Mouse (Mus musculus) liver, embryonic 13.5 days (tissue): ENCODE data around the gene 4931422A03Rik. TPM values are rescaled to one million over a fixed set of nuclear protein-coding genes. Genes with fewer than 3 reads are reported as not detected.
A peak's percentile ranks its signal among the peaks of the same experiment; 100 is the strongest.

Source experiments
- ATAC-seq: fragments of 200-750 bp; cut with Nextera tagmentation; 2 replicates; pipeline ENCODE4 v1.8.0; 2017; ENCODE audit warnings: low read depth, mild to moderate bottlenecking, moderate number of reproducible peaks, moderate library complexity
- DNase-seq: peaks from one replicate; pipeline ENCODE4 v3.0.0; 2022
- H3K27ac ChIP-seq: fragments of 300-500 bp; sonication (generic); 2 replicates; pipeline ENCODE4 v1.5.1; 2015; ENCODE audit warnings: moderate library complexity, mild to moderate bottlenecking, inconsistent platforms
- H3K27me3 ChIP-seq: fragments of 300-500 bp; sonication (generic); 2 replicates; pipeline ENCODE4 v1.6.1; 2015; ENCODE audit warnings: mild to moderate bottlenecking, inconsistent platforms
- H3K36me3 ChIP-seq: fragments of 300-500 bp; sonication (generic); 2 replicates; pipeline ENCODE4 v1.6.1; 2015; ENCODE audit warnings: mild to moderate bottlenecking, inconsistent platforms
- H3K4me1 ChIP-seq: fragments of 300-500 bp; sonication (generic); replicated peaks from 2 replicates; pipeline ENCODE4 v1.6.1; 2015; ENCODE audit warnings: inconsistent platforms
- H3K4me2 ChIP-seq: fragments of 300-500 bp; sonication (generic); 2 replicates; pipeline ENCODE4 v1.6.1; 2015; ENCODE audit warnings: inconsistent platforms, mild to moderate bottlenecking, moderate library complexity
- H3K4me3 ChIP-seq: fragments of 300-500 bp; sonication (generic); replicated peaks from 2 replicates; pipeline ENCODE4 v1.5.1; 2015; ENCODE audit warnings: mild to moderate bottlenecking, inconsistent platforms
- H3K9ac ChIP-seq: fragments of 300-500 bp; sonication (generic); 2 replicates; pipeline ENCODE4 v1.6.1; 2015; ENCODE audit warnings: mild to moderate bottlenecking, inconsistent platforms
- H3K9me3 ChIP-seq: fragments of 300-500 bp; sonication (generic); replicated peaks from 2 replicates; pipeline ENCODE4 v1.6.1; 2016; ENCODE audit warnings: inconsistent platforms
- WGBS: fragments of 180-500 bp; shearing (Covaris S2); methylation state at CpG from one replicate; pipeline ENCODE4 v1.1.7; 2015; ENCODE audit not compliant: insufficient replicate concordance; 5-methylcytosine and 5-hydroxymethylcytosine counted together
- polyA plus RNA-seq: library from polyadenylated mRNA; unstranded; fragments of >200 nt; fragmentation: Nextera tagmentation; extraction: Ambion mirVana; gene quantifications from 2 replicates; pipeline ENCODE4 v1.2.1, GENCODE M21; 2015

Gene 4931422A03Rik
- polyA plus RNA-seq, 1 experiment from 2014 or later = 0.99 TPM

DNA sequence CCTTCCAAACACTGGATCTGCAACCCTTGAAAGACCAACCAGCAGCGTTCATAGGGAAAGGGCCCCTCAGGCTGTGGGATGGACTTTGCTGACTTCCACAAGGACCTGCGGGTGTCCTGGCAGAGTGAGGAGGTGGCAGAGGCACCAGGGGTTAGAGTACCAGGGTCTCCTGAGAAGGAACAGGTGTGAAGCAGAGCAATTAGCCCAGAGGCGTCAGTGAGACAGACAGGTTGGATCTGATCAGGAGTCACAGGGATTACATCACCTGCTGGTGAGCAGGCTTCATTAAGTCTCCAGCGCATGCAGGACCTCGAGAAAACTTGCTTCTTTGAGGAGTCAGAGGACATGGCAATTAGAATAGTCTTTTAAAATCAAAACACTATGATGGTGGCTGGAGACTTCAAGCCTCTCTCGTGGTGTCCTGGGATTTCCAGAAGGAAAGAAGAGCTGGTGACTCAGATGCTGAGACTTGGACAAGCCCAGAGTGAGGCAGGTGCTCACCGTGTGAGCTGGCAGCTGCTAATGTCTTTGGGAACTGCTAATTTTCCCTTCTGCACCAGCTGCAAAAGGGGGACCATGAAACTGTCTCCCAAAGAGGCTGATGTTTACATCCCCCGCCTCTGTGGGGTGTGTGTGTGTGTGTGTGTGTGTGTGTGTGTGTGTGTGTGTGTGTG lies 80.0 kb downstream of the 4931422A03Rik start:
- no peaks in the 10 kb centered on the region for H3K9me3 ChIP-seq
- WGBS = 73% methylated on average over 8 of the region's 8 CpGs
- H3K27me3 ChIP-seq = no peaks in the 10 kb centered on the region; the same call in 1 of the 2 replicates
- H3K4me3 ChIP-seq = no peak overlapping the region
- H3K4me2 ChIP-seq = no peak overlapping the region
- no peak overlapping the region for H3K9ac ChIP-seq
- peaks cover 28% of the 10 kb centered on the region for H3K4me1 ChIP-seq
- no peaks in the 10 kb centered on the region for H3K36me3 ChIP-seq
- 0 out of 2 replicates have a peak overlapping the region, but pooled peaks have one; percentile 18 for H3K27ac ChIP-seq
- DNase-seq (no peak), ATAC-seq (no peak)

DNA sequence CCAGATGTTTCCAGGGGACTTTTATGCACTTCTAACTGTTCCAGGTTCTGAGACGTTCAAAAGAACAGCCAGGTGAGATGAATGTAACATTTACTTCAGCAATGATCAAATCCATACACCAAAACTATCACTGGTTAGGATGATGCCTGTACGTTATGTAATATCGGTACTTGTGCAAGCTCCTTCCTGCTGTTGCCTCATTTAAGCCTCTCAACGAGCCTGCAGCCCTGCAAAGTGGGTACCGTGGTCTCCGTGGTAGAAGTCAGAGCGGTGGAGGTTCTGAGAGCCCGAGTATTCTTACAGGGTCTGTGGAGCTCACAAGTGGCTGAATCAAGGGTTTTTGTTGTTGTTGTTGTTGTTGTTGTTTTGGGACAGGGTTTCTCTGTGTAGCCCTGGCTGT lies 81.3 kb downstream of the 4931422A03Rik start:
- Histone ChIP-seq H3K4me3 (no peak overlapping the region), H3K36me3 (no peaks in the 10 kb centered on the region), H3K4me2 (no peak overlapping the region), H3K4me1 (peaks cover 28% of the 10 kb centered on the region), H3K27me3 (no peaks in the 10 kb centered on the region; the same call in 1 of the 2 replicates), H3K9ac (no peak overlapping the region), H3K9me3 (no peaks in the 10 kb centered on the region), H3K27ac (no peak overlapping the region)
- ATAC-seq = no peak
- no peak for DNase-seq
- WGBS = 50% methylated on average over 8 of the region's 8 CpGs

DNA sequence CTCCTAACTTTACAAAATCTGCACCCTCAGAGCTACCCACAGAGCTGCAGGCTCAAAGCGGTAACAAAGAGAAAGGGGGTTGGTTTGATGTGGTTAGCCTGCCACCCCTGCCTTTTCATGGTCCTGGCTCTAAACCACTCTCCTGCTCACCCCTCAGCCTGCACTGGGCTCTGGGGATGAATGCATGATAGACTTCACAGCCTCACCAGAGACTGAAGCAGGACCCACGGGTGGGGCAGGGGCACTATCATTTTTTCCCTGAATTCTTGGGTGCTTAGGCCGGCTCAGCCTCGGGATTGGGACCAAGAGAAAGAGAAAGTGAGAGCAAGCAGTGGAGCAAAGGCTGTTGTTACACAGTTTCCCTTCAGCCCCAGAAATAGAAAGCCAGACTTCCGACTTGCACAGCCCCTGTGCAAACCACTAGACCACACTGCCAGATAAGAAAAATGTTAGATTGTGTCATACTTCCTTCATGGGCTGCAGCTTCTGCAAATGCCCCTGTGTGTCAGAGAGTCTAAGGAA lies 82.5 kb downstream of the 4931422A03Rik start:
- Histone ChIP-seq H3K27ac (peak overlapping the region; percentile 65), H3K9me3 (no peaks in the 10 kb centered on the region), H3K36me3 (no peaks in the 10 kb centered on the region), H3K4me3 (no peak overlapping the region), H3K4me2 (peak overlapping the region; percentile 41), H3K4me1 (peaks cover 28% of the 10 kb centered on the region), H3K27me3 (no peaks in the 10 kb centered on the region; the same call in 1 of the 2 replicates), H3K9ac (peak overlapping the region; percentile 7; the same call in 1 of the 2 replicates)
- DNase-seq (no peak), ATAC-seq (no peak; the same call in 1 of the 2 replicates)
- 16% methylated on average over 5 of the region's 5 CpGs for WGBS

DNA sequence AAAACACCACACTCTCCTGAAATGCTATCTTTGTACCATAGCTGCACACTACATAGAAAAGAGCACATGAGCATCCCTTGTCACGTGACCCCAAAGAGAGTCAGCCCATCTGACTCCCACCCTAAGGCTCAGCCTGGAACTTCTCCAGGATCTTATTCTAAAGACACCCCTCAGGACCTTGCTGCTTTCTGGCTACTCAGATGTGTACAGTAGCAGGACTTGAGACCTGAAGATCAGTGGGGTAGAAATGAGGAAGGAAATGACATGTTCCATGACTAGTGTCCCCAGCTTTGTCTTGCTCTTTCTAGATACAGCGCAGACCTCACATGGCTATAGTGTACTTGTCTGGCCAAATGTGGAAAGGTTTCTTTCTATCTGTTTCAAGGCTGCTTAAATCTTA lies 83.3 kb downstream of the 4931422A03Rik start:
- peak overlapping the region; percentile 65; the same call in 1 of the 2 replicates for H3K27ac ChIP-seq
- ATAC-seq = no peak
- no peak overlapping the region for H3K4me2 ChIP-seq
- no peak for DNase-seq
- H3K27me3 ChIP-seq = no peaks in the 10 kb centered on the region; the same call in 1 of the 2 replicates
- peak overlapping the region; percentile 7; the same call in 1 of the 2 replicates for H3K9ac ChIP-seq
- H3K36me3 ChIP-seq = no peaks in the 10 kb centered on the region
- no peak overlapping the region for H3K4me3 ChIP-seq
- no peaks in the 10 kb centered on the region for H3K9me3 ChIP-seq
- H3K4me1 ChIP-seq = peaks cover 28% of the 10 kb centered on the region
- WGBS = 35% methylated on average over 2 of the region's 2 CpGs

DNA sequence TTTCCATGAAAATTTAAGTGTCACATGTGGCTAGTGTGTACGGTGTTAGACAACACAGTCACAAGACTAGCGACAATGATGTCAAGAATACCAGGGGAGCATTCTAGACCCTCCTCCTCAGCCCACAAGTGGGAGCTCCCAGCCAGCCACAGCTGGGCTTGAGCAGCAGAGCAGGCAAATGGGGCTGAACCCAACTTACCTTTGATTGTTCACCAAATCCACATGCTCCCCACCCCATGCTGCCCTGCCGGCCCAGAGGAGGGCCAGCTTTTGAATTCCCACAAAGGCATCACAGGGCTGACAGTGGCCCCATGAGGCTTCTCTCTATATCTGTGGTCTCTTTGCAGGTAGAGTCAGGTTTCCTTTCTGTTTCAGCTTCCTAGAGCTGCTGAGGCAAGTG lies 87.1 kb downstream of the 4931422A03Rik start:
- Histone ChIP-seq H3K9me3 (no peaks in the 10 kb centered on the region), H3K9ac (peak overlapping the region; percentile 22; the same call in 1 of the 2 replicates), H3K4me2 (no peak overlapping the region), H3K4me1 (peaks cover 20% of the 10 kb centered on the region), H3K27me3 (no peaks in the 10 kb centered on the region; the same call in 1 of the 2 replicates), H3K36me3 (no peaks in the 10 kb centered on the region), H3K27ac (no peak overlapping the region), H3K4me3 (no peak overlapping the region)
- 79% methylated on average over 3 of the region's 3 CpGs for WGBS
- DNase-seq (no peak), ATAC-seq (no peak)

DNA sequence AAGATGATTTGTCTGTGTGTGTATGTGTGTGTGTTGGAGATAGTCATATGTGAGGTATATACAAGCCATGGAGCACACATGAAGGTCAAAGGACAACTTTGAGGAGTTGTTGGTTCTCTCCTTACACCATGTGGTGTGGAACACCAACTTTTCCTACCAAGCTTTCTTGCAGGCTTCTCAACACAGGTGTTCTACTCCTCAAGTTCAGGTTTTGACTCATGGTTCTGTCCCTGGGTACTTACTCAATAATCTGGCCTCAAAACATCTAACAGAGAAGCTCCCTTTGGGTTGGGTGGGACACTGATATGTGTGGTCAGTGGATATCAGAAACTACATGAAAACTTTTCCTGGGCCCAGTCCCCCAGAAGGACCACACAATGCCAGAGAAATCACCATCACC lies 89.2 kb downstream of the 4931422A03Rik start:
- DNase-seq (no peak), ATAC-seq (no peak)
- Histone ChIP-seq H3K4me3 (no peak overlapping the region), H3K9ac (no peak overlapping the region), H3K27me3 (no peaks in the 10 kb centered on the region), H3K4me1 (peaks cover 19% of the 10 kb centered on the region; the same call in 1 of the 2 replicates), H3K9me3 (no peaks in the 10 kb centered on the region), H3K36me3 (no peaks in the 10 kb centered on the region), H3K4me2 (no peak overlapping the region), H3K27ac (no peak overlapping the region)

DNA sequence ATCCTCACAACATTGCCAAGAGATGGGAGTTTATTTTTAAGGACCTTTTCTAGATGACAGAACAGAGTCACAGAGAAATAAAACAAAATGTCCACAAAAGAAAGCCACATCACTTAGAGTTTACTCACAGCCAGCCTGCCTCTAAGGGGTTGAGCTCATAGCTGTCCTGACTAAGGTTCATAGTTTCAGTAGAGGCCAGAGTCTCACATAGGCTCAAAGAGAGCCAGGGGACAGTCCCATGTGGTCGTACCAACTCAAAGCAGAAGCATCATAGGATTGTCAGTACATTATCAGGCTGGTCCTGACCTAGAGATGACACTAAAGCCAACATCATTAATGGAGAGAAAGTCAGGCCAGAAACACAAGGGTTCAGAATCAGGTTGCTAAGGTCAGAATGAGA lies 89.6 kb downstream of the 4931422A03Rik start:
- Histone ChIP-seq H3K9ac (no peak overlapping the region), H3K4me3 (no peak overlapping the region), H3K9me3 (no peaks in the 10 kb centered on the region), H3K27me3 (no peaks in the 10 kb centered on the region), H3K27ac (0 out of 2 replicates have a peak overlapping the region, but pooled peaks have one; percentile 43), H3K36me3 (no peaks in the 10 kb centered on the region), H3K4me2 (no peak overlapping the region), H3K4me1 (peaks cover 19% of the 10 kb centered on the region; the same call in 1 of the 2 replicates)
- no peak for DNase-seq
- no peak for ATAC-seq
- WGBS = 68% methylated on average over 1 of the region's 1 CpGs

DNA sequence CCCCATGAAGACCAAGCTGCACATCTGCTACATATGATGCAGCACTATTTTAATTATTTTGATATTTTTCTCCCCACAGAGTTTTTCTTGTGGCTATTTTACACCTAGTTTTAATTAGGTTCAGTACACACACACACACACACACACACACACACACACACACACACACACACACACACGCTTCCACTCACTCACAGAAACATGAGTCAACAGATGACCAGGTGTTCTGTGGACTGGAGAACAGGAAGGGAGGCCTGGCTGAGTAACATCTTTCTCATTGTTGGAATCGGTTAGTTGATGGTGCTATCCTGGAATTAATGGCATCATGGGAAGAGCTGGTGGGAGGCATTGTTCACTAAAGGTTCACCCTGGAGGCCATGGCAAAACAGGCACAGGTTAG lies 90.5 kb downstream of the 4931422A03Rik start:
- Histone ChIP-seq H3K4me3 (no peak overlapping the region), H3K27ac (0 out of 2 replicates have a peak overlapping the region, but pooled peaks have one; percentile 43), H3K4me2 (no peak overlapping the region), H3K9ac (no peak overlapping the region), H3K27me3 (no peaks in the 10 kb centered on the region), H3K36me3 (no peaks in the 10 kb centered on the region), H3K9me3 (no peaks in the 10 kb centered on the region), H3K4me1 (peaks cover 24% of the 10 kb centered on the region)
- ATAC-seq = no peak
- 73% methylated on average over 2 of the region's 2 CpGs for WGBS
- DNase-seq = no peak

DNA sequence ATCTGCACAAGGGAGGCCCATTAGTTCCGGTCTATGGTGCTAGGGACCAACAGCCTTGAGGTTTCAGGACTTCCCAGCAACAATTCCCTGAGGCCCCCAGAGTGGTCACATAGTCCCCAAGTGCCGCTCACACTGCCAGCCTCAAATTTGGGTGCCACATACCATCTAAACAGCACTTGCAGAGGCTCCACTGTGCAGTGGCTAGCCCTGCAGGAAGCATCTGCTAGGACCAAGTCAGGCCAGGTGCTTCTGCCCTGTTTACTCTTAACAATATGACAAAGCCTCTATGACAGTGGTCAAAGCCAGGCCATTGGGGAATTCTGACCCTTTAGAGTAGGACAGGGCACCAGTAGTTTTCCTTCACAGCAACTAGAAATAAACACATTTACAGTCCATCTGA lies 91.5 kb downstream of the 4931422A03Rik start:
- Histone ChIP-seq H3K9ac (no peak overlapping the region; the same call in 1 of the 2 replicates), H3K9me3 (no peaks in the 10 kb centered on the region), H3K4me1 (peaks cover 34% of the 10 kb centered on the region), H3K4me2 (no peak overlapping the region), H3K4me3 (no peak overlapping the region), H3K36me3 (no peaks in the 10 kb centered on the region), H3K27me3 (no peaks in the 10 kb centered on the region), H3K27ac (0 out of 2 replicates have a peak overlapping the region, but pooled peaks have one; percentile 11)
- WGBS = 72% methylated on average over 2 of the region's 2 CpGs
- no peak for DNase-seq
- ATAC-seq = no peak

DNA sequence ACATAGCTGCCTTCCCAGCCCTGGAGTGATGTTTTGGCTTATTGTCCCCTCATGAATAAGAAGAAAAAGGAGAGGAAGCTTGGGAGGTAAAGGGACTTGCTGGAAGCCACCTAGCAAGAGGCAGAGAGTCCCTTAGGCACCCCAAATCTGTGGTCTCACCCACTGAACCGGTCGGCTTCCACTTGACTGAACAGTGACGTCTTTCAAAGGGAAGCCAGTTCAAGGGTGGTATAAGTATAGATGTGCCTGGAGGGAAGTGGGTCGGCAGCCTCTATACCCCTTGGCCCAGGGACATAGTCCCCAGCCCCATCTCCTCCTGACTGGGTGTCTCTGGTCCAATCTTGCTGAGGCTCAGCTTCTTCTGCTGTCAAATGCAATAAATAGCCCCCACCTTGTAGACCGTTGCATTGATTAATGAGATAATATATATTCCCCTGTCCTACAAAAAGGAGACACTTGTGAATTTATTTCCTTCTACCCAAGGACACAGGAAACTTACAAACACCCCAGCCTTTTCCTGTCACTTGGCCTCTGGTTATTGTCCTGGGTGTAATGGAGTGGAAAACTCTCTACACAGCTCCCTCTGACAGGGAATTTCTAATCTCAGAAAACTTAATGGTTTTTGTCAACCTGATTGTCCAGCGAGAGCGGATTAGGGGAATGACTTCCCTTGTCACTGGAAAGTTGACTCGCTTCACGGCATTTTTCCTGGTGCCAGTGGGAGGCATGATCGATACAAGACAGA lies 92.3 kb downstream of the 4931422A03Rik start:
- 72% methylated on average over 10 of the region's 10 CpGs for WGBS
- peaks cover 42% of the 10 kb centered on the region for H3K4me1 ChIP-seq
- no peak overlapping the region for H3K4me2 ChIP-seq
- H3K27ac ChIP-seq = 0 out of 2 replicates have a peak overlapping the region, but pooled peaks have one; percentile 11
- ATAC-seq (no peak), DNase-seq (no peak)
- no peak overlapping the region for H3K9ac ChIP-seq
- no peaks in the 10 kb centered on the region for H3K36me3 ChIP-seq
- no peaks in the 10 kb centered on the region for H3K9me3 ChIP-seq
- no peak overlapping the region for H3K4me3 ChIP-seq
- H3K27me3 ChIP-seq = no peaks in the 10 kb centered on the region

DNA sequence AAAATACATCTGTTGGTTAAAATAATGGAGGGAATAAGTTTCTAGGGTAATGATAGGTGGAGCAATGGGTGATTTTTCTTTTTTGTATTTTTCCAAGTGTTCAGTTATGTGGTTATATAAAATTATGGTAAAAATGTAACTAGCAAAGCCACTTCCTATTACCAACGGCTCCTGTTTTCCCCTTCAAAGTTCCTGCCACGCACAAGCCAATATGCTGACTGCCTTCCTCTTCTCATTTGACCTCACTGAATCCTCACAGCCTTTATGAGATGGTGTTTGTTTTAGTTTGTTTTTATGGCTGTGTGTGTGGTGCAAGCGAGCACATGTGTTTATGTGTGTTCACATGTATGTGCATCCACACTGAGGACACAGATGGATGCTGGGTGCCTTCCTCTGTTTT lies 93.5 kb downstream of the 4931422A03Rik start:
- Histone ChIP-seq H3K27ac (peak overlapping the region; percentile 22; the same call in 1 of the 2 replicates), H3K4me1 (peaks cover 49% of the 10 kb centered on the region), H3K36me3 (no peaks in the 10 kb centered on the region), H3K4me3 (no peak overlapping the region), H3K9me3 (no peaks in the 10 kb centered on the region), H3K4me2 (no peak overlapping the region), H3K27me3 (no peaks in the 10 kb centered on the region), H3K9ac (no peak overlapping the region)
- 58% methylated on average over 3 of the region's 3 CpGs for WGBS
- no peak for DNase-seq
- no peak for ATAC-seq
